Mouse (Mus musculus) embryonic facial prominence, embryonic 14.5 days (tissue): Measurements from ENCODE around the gene Ophn1. TPM values are rescaled to one million over a fixed set of nuclear protein-coding genes. Genes with fewer than 3 reads are reported as not detected.

Source experiments
- ATAC-seq: fragments of 200-750 bp; cut with Nextera tagmentation; 2 replicates; pipeline ENCODE4 v1.8.0; 2017; ENCODE audit warnings: low read depth, moderate number of reproducible peaks, moderate TSS enrichment
- DNase-seq: peaks from one replicate; pipeline ENCODE4 v3.0.0-alpha.2; 2015; ENCODE audit warnings: low spot score
- H3K27ac ChIP-seq: fragments of 300-500 bp; sonication (generic); replicated peaks from 2 replicates; pipeline ENCODE4 v1.5.1; 2014; ENCODE audit warnings: low read depth, mild to moderate bottlenecking, low read length, moderate library complexity
- H3K27me3 ChIP-seq: fragments of 300-500 bp; sonication (generic); replicated peaks from 2 replicates; pipeline ENCODE4 v1.6.1; 2014; ENCODE audit warnings: low read length; ENCODE audit not compliant: control insufficient read depth, insufficient read depth
- H3K36me3 ChIP-seq: fragments of 300-500 bp; sonication (generic); 2 replicates; pipeline ENCODE4 v1.6.1; 2014; ENCODE audit warnings: low read length, mixed read lengths; ENCODE audit not compliant: control insufficient read depth, insufficient read depth
- H3K4me1 ChIP-seq: fragments of 300-500 bp; sonication (generic); 2 replicates; pipeline ENCODE4 v1.6.1; 2014; ENCODE audit warnings: antibody characterized with exemption, low read length; ENCODE audit not compliant: control insufficient read depth, insufficient read depth
- H3K4me2 ChIP-seq: fragments of 300-500 bp; sonication (generic); 2 replicates; pipeline ENCODE4 v1.6.1; 2014; ENCODE audit warnings: low read depth, mild to moderate bottlenecking, low read length, moderate library complexity, mixed read lengths
- H3K4me3 ChIP-seq: fragments of 300-500 bp; sonication (generic); 2 replicates; pipeline ENCODE4 v1.5.1; 2014; ENCODE audit warnings: low read depth, mild to moderate bottlenecking, low read length
- H3K9ac ChIP-seq: fragments of 300-500 bp; sonication (generic); 2 replicates; pipeline ENCODE4 v1.6.1; 2014; ENCODE audit warnings: low read depth, mild to moderate bottlenecking, low read length, moderate library complexity, mixed read lengths
- H3K9me3 ChIP-seq: fragments of 300-500 bp; sonication (generic); 2 replicates; pipeline ENCODE4 v1.6.1; 2016; ENCODE audit warnings: low read length; ENCODE audit not compliant: control insufficient read depth
- WGBS: fragments of 180-500 bp; shearing (Covaris S2); extraction: QIAGEN DNeasy Blood & Tissue Kit; methylation state at CpG from one replicate; pipeline ENCODE4 v1.1.7; 2014; 5-methylcytosine and 5-hydroxymethylcytosine counted together
- polyA plus RNA-seq: library from polyadenylated mRNA; unstranded; fragments of >200 nt; fragmentation: Nextera tagmentation; extraction: Ambion mirVana; gene quantifications from 2 replicates; pipeline ENCODE4 v1.2.1, GENCODE M21; 2014

The Ophn1 gene
- polyA plus RNA-seq, 1 experiment from 2014 or later, result 16.8 TPM

- ATAC-seq (no peak), DNase-seq (no peak)
- 60% methylated on average over 1 of the region's 1 CpGs for WGBS
- H3K4me3 ChIP-seq, result no peak overlapping the region
- no peaks in the 10 kb centered on the region for H3K27me3 ChIP-seq
- no peak overlapping the region for H3K27ac ChIP-seq
- H3K4me1 ChIP-seq, result no peaks in the 10 kb centered on the region
- H3K36me3 ChIP-seq, result no peaks in the 10 kb centered on the region
- no peak overlapping the region for H3K9ac ChIP-seq
- no peak overlapping the region for H3K4me2 ChIP-seq
- no peaks in the 10 kb centered on the region for H3K9me3 ChIP-seq
Observed at GRCm38 (mm10) chrX:98751279-98751817, 139.5 kb downstream of the Ophn1 start.

DNA sequence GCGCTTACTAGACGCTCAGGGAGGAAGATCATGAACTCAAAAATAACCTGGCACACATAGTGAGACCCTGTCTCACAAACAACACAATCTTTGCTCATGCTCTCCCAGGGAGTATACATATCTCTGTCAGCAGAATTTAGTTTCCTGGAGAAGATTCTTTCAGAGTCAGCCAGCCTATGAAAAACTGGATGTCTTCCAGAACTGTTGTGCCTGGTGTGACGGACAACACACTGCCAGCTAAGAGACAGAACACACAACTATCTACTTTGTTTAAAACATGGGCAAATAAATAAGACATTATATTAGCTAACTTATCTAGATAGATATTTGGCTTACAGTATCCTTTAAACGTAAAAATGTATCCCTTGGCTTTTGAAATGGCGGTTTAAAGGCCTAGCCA, 154.1 kb downstream of the Ophn1 start:
- Histone ChIP-seq H3K36me3 (no peaks in the 10 kb centered on the region), H3K4me2 (no peak overlapping the region), H3K27me3 (no peaks in the 10 kb centered on the region), H3K27ac (no peak overlapping the region), H3K9ac (no peak overlapping the region), H3K9me3 (no peaks in the 10 kb centered on the region), H3K4me3 (no peak overlapping the region), H3K4me1 (no peaks in the 10 kb centered on the region)
- no peak for ATAC-seq
- 71% methylated on average over 5 of the region's 5 CpGs for WGBS
- DNase-seq, result peak; percentile 19

GRCm38 (mm10) chrX:98722991-98723390, 167.8 kb downstream of the Ophn1 start:
- Histone ChIP-seq H3K4me3 (no peak overlapping the region), H3K27me3 (no peaks in the 10 kb centered on the region), H3K9ac (no peak overlapping the region), H3K27ac (no peak overlapping the region), H3K4me2 (no peak overlapping the region), H3K9me3 (no peaks in the 10 kb centered on the region), H3K36me3 (no peaks in the 10 kb centered on the region), H3K4me1 (no peaks in the 10 kb centered on the region)
- DNase-seq (no peak), ATAC-seq (no peak)
- WGBS, result 75% methylated on average over 10 of the region's 10 CpGs

DNA sequence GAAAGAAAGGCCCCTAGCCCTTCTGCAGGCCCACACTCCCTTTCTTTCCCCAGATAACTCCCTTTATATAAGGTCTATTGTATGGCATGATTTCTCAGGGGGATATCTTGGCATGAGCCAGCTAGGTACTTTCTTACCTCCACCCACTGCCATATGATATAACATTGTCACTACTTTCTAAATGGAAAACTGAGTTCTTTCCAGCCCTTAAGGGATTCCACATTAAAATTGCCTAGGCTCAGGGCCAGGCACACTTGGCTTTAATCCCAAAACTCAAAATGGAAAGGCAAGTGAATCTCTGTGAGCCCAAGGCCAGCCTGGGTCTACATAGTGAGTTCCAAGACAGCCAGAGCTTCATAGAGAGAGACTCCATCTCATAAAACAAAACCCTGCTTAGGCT, 183.1 kb downstream of the Ophn1 start:
- DNase-seq (peak; percentile 9), ATAC-seq (no peak)
- no peak overlapping the region for H3K4me3 ChIP-seq
- no peak overlapping the region for H3K9ac ChIP-seq
- H3K27me3 ChIP-seq, result no peaks in the 10 kb centered on the region; the same call in 1 of the 2 replicates
- H3K27ac ChIP-seq, result no peak overlapping the region
- H3K4me1 ChIP-seq, result no peaks in the 10 kb centered on the region
- H3K4me2 ChIP-seq, result no peak overlapping the region
- no peaks in the 10 kb centered on the region for H3K36me3 ChIP-seq
- no peaks in the 10 kb centered on the region for H3K9me3 ChIP-seq

DNA sequence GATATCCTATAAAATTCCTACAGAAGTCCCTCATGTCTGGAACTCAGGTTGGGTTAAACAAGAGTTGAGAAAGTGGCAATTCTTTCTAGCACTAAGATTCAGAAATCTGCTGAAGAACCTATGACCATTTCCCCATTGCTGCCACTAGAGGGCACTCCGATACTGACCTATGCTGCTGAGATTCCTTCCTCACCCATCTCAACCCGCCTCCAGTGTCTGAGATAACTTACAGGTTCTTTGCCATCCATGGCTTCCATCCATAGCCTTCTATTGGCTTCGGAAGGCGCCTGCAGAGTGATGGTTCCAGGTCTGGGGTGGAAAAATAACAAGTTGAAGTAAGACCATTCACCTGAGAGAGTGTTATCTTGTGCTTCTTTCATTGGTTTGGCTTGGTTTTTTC, 189.2 kb downstream of the Ophn1 start:
- Histone ChIP-seq H3K9ac (no peak overlapping the region), H3K27me3 (peaks cover 3% of the 10 kb centered on the region; the same call in 1 of the 2 replicates), H3K9me3 (no peaks in the 10 kb centered on the region), H3K27ac (no peak overlapping the region), H3K4me1 (no peaks in the 10 kb centered on the region), H3K4me3 (no peak overlapping the region), H3K4me2 (no peak overlapping the region), H3K36me3 (no peaks in the 10 kb centered on the region)
- DNase-seq, result peak; percentile 58
- 20% methylated on average over 4 of the region's 4 CpGs for WGBS
- ATAC-seq, result peak; percentile 60; the same call in 1 of the 2 replicates

- no peaks in the 10 kb centered on the region for H3K9me3 ChIP-seq
- no peak overlapping the region for H3K4me2 ChIP-seq
- H3K4me1 ChIP-seq, result no peaks in the 10 kb centered on the region
- H3K9ac ChIP-seq, result no peak overlapping the region
- H3K36me3 ChIP-seq, result no peaks in the 10 kb centered on the region
- DNase-seq (no peak), ATAC-seq (no peak)
- no peaks in the 10 kb centered on the region; the same call in 1 of the 2 replicates for H3K27me3 ChIP-seq
- no peak overlapping the region for H3K4me3 ChIP-seq
- H3K27ac ChIP-seq, result no peak overlapping the region
Observed at GRCm38 (mm10) chrX:98682603-98683002, 208.2 kb downstream of the Ophn1 start.

GRCm38 (mm10) chrX:98681281-98681680, 209.5 kb downstream of the Ophn1 start:
- WGBS, result 63% methylated on average over 2 of the region's 2 CpGs
- Histone ChIP-seq H3K36me3 (no peaks in the 10 kb centered on the region), H3K9me3 (no peaks in the 10 kb centered on the region), H3K4me1 (no peaks in the 10 kb centered on the region), H3K4me2 (no peak overlapping the region), H3K27me3 (no peaks in the 10 kb centered on the region; the same call in 1 of the 2 replicates), H3K9ac (no peak overlapping the region), H3K27ac (no peak overlapping the region), H3K4me3 (no peak overlapping the region)
- ATAC-seq (no peak), DNase-seq (no peak)

GRCm38 (mm10) chrX:98670988-98671387, 219.8 kb downstream of the Ophn1 start:
- Histone ChIP-seq H3K9me3 (no peaks in the 10 kb centered on the region), H3K27me3 (no peaks in the 10 kb centered on the region), H3K36me3 (no peaks in the 10 kb centered on the region), H3K27ac (no peak overlapping the region), H3K4me2 (no peak overlapping the region), H3K9ac (no peak overlapping the region), H3K4me3 (no peak overlapping the region), H3K4me1 (no peaks in the 10 kb centered on the region)
- DNase-seq (no peak), ATAC-seq (no peak)

- Histone ChIP-seq H3K27me3 (no peaks in the 10 kb centered on the region), H3K4me3 (no peak overlapping the region), H3K9ac (no peak overlapping the region), H3K9me3 (no peaks in the 10 kb centered on the region), H3K36me3 (no peaks in the 10 kb centered on the region), H3K27ac (no peak overlapping the region), H3K4me1 (no peaks in the 10 kb centered on the region), H3K4me2 (no peak overlapping the region)
- no peak for ATAC-seq
- DNase-seq, result peak; percentile 25
Observed at GRCm38 (mm10) chrX:98651431-98651830, 239.4 kb downstream of the Ophn1 start.
